ENCODE assay signal across 16 mouse cellular contexts in the genomic region with DNA sequence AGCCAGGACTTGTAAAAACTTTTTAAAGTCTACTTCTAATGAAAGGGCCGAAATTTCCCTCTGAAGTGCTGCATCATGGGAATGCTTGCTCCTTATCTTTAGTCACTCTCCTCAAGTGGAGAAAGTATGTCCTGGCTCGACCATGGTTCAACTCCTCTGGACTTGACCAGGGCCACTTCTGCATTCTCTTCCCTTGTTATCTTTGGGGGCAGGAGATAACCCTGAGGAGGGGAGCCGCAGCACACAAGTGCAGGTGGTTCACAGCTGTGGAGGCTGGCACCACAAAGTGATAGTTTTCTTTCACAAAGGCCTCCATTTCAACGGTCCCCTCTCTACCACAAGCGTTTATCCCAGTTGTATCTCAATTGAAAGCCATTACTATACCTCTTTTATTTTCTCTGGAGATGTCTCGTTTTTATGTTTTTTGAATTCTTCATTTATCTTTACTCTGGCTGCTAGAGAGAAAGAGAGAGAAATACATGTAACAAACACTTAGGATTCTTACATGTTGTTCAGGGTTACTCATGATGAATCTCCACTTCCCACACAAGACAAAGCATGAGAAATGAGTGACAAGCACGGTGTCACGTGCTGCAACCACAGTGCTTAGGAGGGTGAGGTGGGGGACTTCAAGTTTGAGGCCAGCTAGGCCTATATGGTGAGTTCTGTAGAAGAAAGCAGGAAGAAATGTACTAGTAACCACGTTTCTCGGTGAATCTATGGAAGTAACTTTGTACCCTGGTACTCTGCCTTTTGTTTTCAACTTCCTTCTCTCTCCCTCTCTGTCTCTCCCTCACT. TPM values are rescaled to one million over a fixed set of nuclear protein-coding genes. Genes with fewer than 3 reads are reported as not detected.
DNase-seq lines count a peak whose midpoint lies in the region; ATAC-seq and TF ChIP-seq lines count a peak whose summit lies in the region.
"Had no signal": no experiment of that assay in that cellular context is flagged by ENCODE, and none has a peak within 500 bp of the region (broad histone marks: within the 10 kb centered on the region; RNA-seq: fewer than 3 reads in every experiment).

No protein-coding gene starts in this region.

- no peak overlapping the region for H3K27ac ChIP-seq in midbrain, embryonic 11.5 days (ENCODE audit: low read depth, low read length)
- no peak overlapping the region for H3K27ac ChIP-seq in midbrain, postnatal 0 days (ENCODE audit: low read depth, low read length)
- H3K27ac ChIP-seq: intestine, embryonic 15.5 days; kidney, postnatal 0 days; midbrain, embryonic 15.5 days had no signal

- H3K27me3 ChIP-seq in midbrain, embryonic 11.5 days (ENCODE audit: control insufficient read depth, insufficient read depth, low read length) = no peaks in the 10 kb centered on the region
- H3K27me3 ChIP-seq in midbrain, postnatal 0 days (ENCODE audit: insufficient read depth, low read length) = no peaks in the 10 kb centered on the region
- H3K27me3 ChIP-seq: intestine, embryonic 15.5 days; midbrain, embryonic 15.5 days had no signal

- peak; percentile 53 for DNase-seq in midbrain, embryonic 11.5 days (ENCODE audit: low spot score, missing footprints)
- DNase-seq in midbrain, postnatal 0 days (ENCODE audit: low spot score) = no peak
- DNase-seq in thymus, postnatal 36 days = peak; percentile 54 to 71
- DNase-seq in urinary bladder, postnatal 10 days (ENCODE audit: low spot score) = no peak
- DNase-seq: adrenal gland, postnatal 36 days; embryo, embryonic 11 days; gastrocnemius, postnatal 36 days; heart, postnatal 4 days; lung, postnatal 14 days had no signal

- no peaks in the 10 kb centered on the region for H3K9me3 ChIP-seq in midbrain, embryonic 11.5 days (ENCODE audit: control insufficient read depth, low read length)
- H3K9me3 ChIP-seq in midbrain, postnatal 0 days (ENCODE audit: low read length) = no peaks in the 10 kb centered on the region
- H3K9me3 ChIP-seq: intestine, embryonic 15.5 days; midbrain, embryonic 15.5 days had no signal

- H3K4me3 ChIP-seq in midbrain, embryonic 11.5 days (ENCODE audit: low read depth, low read length) = no peak overlapping the region
- no peak overlapping the region for H3K4me3 ChIP-seq in midbrain, postnatal 0 days (ENCODE audit: low read depth, low read length)
- H3K4me3 ChIP-seq: erythroblast, embryonic 14.5 days; intestine, embryonic 15.5 days; midbrain, embryonic 15.5 days had no signal

- no peak for ATAC-seq in midbrain, embryonic 11.5 days (ENCODE audit: low FRiP score)
- no peak for ATAC-seq in midbrain, postnatal 0 days (ENCODE audit: low FRiP score)
- peak; percentile 52 for ATAC-seq in activated CD4-positive, CD25-positive, alpha-beta regulatory T cell, adult 4 months
- peak; percentile 55; the same call in 1 of the 2 replicates for ATAC-seq in megakaryocyte-erythroid progenitor cell, adult 5-6 weeks (replicated peaks; ENCODE audit: low FRiP score, low TSS enrichment, poor library complexity, severe bottlenecking)
- ATAC-seq in monocyte, adult 5-6 weeks (replicated peaks; ENCODE audit: insufficient number of reproducible peaks, low FRiP score, low TSS enrichment, poor library complexity, severe bottlenecking) = no peak
- ATAC-seq: intestine, embryonic 15.5 days; midbrain, embryonic 15.5 days had no signal

- peaks cover 7% of the 10 kb centered on the region; the same call in 1 of the 2 replicates for H3K4me1 ChIP-seq in midbrain, embryonic 11.5 days (ENCODE audit: control insufficient read depth, insufficient read depth, low read length)
- no peaks in the 10 kb centered on the region for H3K4me1 ChIP-seq in midbrain, postnatal 0 days (ENCODE audit: insufficient read depth, low read length)
- H3K4me1 ChIP-seq: intestine, embryonic 15.5 days; midbrain, embryonic 15.5 days had no signal

- H3K9ac ChIP-seq in midbrain, embryonic 11.5 days (ENCODE audit: low read length) = no peak overlapping the region
- no peak overlapping the region for H3K9ac ChIP-seq in midbrain, postnatal 0 days (replicated peaks; ENCODE audit: low read length, poor library complexity, severe bottlenecking)
- H3K9ac ChIP-seq: intestine, embryonic 15.5 days; midbrain, embryonic 15.5 days had no signal

- WGBS in midbrain, embryonic 11.5 days = 87% methylated on average over 10 of the region's 10 CpGs
- 90% methylated on average over 10 of the region's 10 CpGs for WGBS in midbrain, postnatal 0 days

- H3K4me2 ChIP-seq in midbrain, embryonic 11.5 days = no peak overlapping the region
- H3K4me2 ChIP-seq in midbrain, postnatal 0 days (ENCODE audit: low read depth, low read length, poor library complexity, severe bottlenecking) = no peak overlapping the region
- H3K4me2 ChIP-seq: intestine, embryonic 15.5 days; midbrain, embryonic 15.5 days had no signal

- no peaks in the 10 kb centered on the region for H3K36me3 ChIP-seq in midbrain, embryonic 11.5 days (ENCODE audit: control insufficient read depth, insufficient read depth, low read length)
- H3K36me3 ChIP-seq in midbrain, postnatal 0 days (ENCODE audit: insufficient read depth, low read length) = no peaks in the 10 kb centered on the region
- H3K36me3 ChIP-seq: intestine, embryonic 15.5 days; midbrain, embryonic 15.5 days had no signal

- TF ChIP-seq CTCF in midbrain, postnatal 0 days (IDR thresholded peaks at IDR 0.05) = no peak

RNA-seq across cellular contexts. Expression of gene Lyrm7, which starts 10.6 kb away (rescaled TPM):
- 5.2 and 5.8 TPM in 2 replicates for polyA plus RNA-seq in midbrain, embryonic 11.5 days (2014; fragmentation: Nextera tagmentation; extraction: Ambion mirVana)
- total RNA-seq in midbrain, postnatal 0 days (2014; rRNA removed) = 3.2 and 5.2 TPM in 2 replicates
- polyA plus RNA-seq in midbrain, postnatal 0 days (2015; fragmentation: Nextera tagmentation; extraction: Ambion mirVana) = 7.9 and 8.8 TPM in 2 replicates
- polyA plus RNA-seq in activated CD4-positive, CD25-positive, alpha-beta regulatory T cell, adult 4 months (2017; shearing (Covaris generic)) = 1 to 10 TPM; 2.4 to 3.7 TPM
- total RNA-seq in megakaryocyte-erythroid progenitor cell, adult 5-6 weeks (2014; fragmentation: Nextera tagmentation) = 6.1 and 11.0 TPM in 2 replicates
- 1.9 and 11.9 TPM in 2 replicates for total RNA-seq in megakaryocyte-erythroid progenitor cell, adult 5-6 weeks (2017)
- 1.1 to 9.4 TPM (median 4.3 TPM) in 3 replicates for total RNA-seq in monocyte, adult 5-6 weeks (2017)
- polyA plus RNA-seq: erythroblast, embryonic 14.5 days had no signal

RNA-seq across cellular contexts. Expression of gene Hint1, which starts 16.0 kb away (rescaled TPM):
- polyA plus RNA-seq in midbrain, embryonic 11.5 days (2014; fragmentation: Nextera tagmentation; extraction: Ambion mirVana) = 694 and 720 TPM in 2 replicates
- 475 and 586 TPM in 2 replicates for total RNA-seq in midbrain, postnatal 0 days (2014; rRNA removed)
- 1,006 and 1,130 TPM in 2 replicates for polyA plus RNA-seq in midbrain, postnatal 0 days (2015; fragmentation: Nextera tagmentation; extraction: Ambion mirVana)
- polyA plus RNA-seq in activated CD4-positive, CD25-positive, alpha-beta regulatory T cell, adult 4 months (2017; shearing (Covaris generic)) = 100 to 1,000 TPM; 601 to 656 TPM
- total RNA-seq in megakaryocyte-erythroid progenitor cell, adult 5-6 weeks (2014; fragmentation: Nextera tagmentation) = 531 and 641 TPM in 2 replicates
- 368 and 454 TPM in 2 replicates for total RNA-seq in megakaryocyte-erythroid progenitor cell, adult 5-6 weeks (2017)
- total RNA-seq in monocyte, adult 5-6 weeks (2017) = 266 to 549 TPM (median 344 TPM) in 3 replicates

RNA-seq across cellular contexts. Expression of gene Gpx3, which starts 52.1 kb away (rescaled TPM):
- polyA plus RNA-seq in midbrain, embryonic 11.5 days (2014; fragmentation: Nextera tagmentation; extraction: Ambion mirVana) = 57.2 and 60.5 TPM in 2 replicates
- 14.6 and 23.1 TPM in 2 replicates for total RNA-seq in midbrain, postnatal 0 days (2014; rRNA removed)
- polyA plus RNA-seq in midbrain, postnatal 0 days (2015; fragmentation: Nextera tagmentation; extraction: Ambion mirVana) = 69.3 and 70.3 TPM in 2 replicates
- 1 to 10 TPM in 1 of 2 experiments, under 1 TPM in 1; 0.90 to 1.1 TPM for polyA plus RNA-seq in activated CD4-positive, CD25-positive, alpha-beta regulatory T cell, adult 4 months (2017; shearing (Covaris generic))
- total RNA-seq in megakaryocyte-erythroid progenitor cell, adult 5-6 weeks (2014; fragmentation: Nextera tagmentation) = 3.2 TPM in 1 of 2 replicates, not detected in the other
- not detected in 2 replicates for total RNA-seq in megakaryocyte-erythroid progenitor cell, adult 5-6 weeks (2017)
- total RNA-seq in monocyte, adult 5-6 weeks (2017) = 0.29 TPM in 1 of 3 replicates, not detected in the others

Comparison
In these comparisons a context has a peak if more than half of its experiments do, and no peak if none do; other contexts are left out.
1. DNase-seq: peak in midbrain, embryonic 11.5 days (single experiment) and thymus, postnatal 36 days (2 of 2); none in midbrain, postnatal 0 days (single experiment) and urinary bladder, postnatal 10 days (single experiment).
2. ATAC-seq: peak in activated CD4-positive, CD25-positive, alpha-beta regulatory T cell, adult 4 months (single experiment) and megakaryocyte-erythroid progenitor cell, adult 5-6 weeks (single experiment); none in midbrain, embryonic 11.5 days (single experiment), midbrain, postnatal 0 days (single experiment) and monocyte, adult 5-6 weeks (single experiment).